Mouse (Mus musculus) spleen, postnatal 4 days (tissue): ENCODE results near the gene Vipr1.

Source experiments
- DNase-seq, 2 experiments: peaks; one replicate each; pipeline ENCODE4 v3.0.0; 2022; ENCODE audit warnings: low spot score in 2 of 2

Gene Vipr1

GRCm38 (mm10) chr9:121718070-121718705, 75.7 kb downstream of the Vipr1 start:
- peak in 1 of 2 experiments; percentile 67 for DNase-seq

GRCm38 (mm10) chr9:121718792-121719318, 76.3 kb downstream of the Vipr1 start, which contains the start of gene Nktr:
TSS of gene Nktr (plus strand) at chr9:121719169.
- DNase-seq: peak; percentile 96 to 98

DNA sequence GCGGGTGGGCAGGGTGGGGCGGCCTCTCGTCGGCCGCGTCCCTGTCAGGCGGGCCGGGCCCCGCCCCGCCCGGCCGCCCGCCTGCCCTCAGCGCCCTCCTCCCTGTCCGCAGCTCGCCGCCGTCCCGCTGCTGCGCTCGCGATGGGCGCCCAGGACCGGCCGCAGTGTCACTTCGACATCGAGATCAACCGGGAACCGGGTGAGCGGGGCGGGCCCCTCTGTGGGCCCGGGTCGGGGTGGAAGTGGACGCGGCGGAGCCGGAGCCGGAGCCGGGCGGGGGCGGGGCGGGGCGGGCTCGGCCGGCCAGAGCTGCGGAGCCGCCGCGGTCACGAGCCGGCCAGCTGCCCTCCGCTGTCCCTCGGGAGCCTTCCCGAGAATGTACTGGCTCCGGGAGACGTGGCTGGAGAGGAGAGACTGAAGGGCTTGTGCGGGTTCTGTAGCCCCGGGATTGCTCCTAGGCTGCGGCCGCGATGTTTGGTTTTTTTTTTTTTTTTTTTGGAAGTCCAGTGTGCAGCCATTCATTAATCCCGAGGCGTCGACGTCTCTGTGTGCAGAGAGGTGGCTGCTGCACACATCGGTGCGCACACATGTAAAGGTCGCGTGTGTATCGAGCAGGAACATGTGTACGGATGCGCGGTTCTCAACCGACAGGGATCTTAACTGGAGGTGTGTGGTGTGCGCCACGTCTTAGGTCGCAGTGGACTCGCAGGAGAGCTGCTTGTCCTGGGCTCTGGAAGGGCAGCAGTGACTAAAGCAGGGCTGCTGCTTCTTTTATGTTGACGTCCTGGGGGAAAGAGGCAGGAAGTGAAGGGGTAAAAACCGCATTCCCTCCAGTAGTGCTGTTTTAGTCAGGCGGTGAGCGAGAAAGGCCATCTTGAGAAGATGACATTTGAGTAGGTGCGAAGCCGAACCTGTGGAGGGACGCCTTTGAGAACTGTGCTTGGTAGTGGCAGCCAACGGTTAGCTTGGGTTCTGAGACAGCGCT, 77.1 kb downstream of the Vipr1 start:
- peak in 1 of 2 experiments; percentile 87 for DNase-seq
